Mouse (Mus musculus): ENCODE data around the gene Fam71d.

Fam71d gene

GRCm38 (mm10) chr12:78691325-78691724, at the start of gene Fam71d:
Gene Fam71d (plus strand): TSS chr12:78691535.
- in situ Hi-C loops (cut with MboI, MseI) = no loop called here

- in situ Hi-C loops (cut with MboI, MseI) = no loop called here
These were observed 47.6 kb upstream of the Fam71d start for GRCm38 (mm10) chr12:78643691-78644090.

- in situ Hi-C loops (cut with MboI, MseI) = no loop called here
These were observed 46.1 kb upstream of the Fam71d start for GRCm38 (mm10) chr12:78645282-78645681.

GRCm38 (mm10) chr12:78659718-78660304, 31.5 kb upstream of the Fam71d start:
- in situ Hi-C loops (cut with MboI, MseI) = no loop called here

- in situ Hi-C loops (cut with MboI, MseI) = loop anchor here (5.0 kb wide), 1 partner anchor 49 kb away; no protein-coding TSS in a partner anchor
These were observed 13.1 kb upstream of the Fam71d start for GRCm38 (mm10) chr12:78678101-78678806.

- in situ Hi-C loops (cut with MboI, MseI) = loop anchor here (5.0 kb wide), 1 partner anchor 49 kb away; no protein-coding TSS in a partner anchor
These were observed 12.5 kb upstream of the Fam71d start for GRCm38 (mm10) chr12:78678807-78679189.

- in situ Hi-C loops (cut with MboI, MseI) = no loop called here
These were observed 10.3 kb upstream of the Fam71d start for GRCm38 (mm10) chr12:78681048-78681447.

GRCm38 (mm10) chr12:78682279-78682678, 9.1 kb upstream of the Fam71d start:
- in situ Hi-C loops (cut with MboI, MseI) = no loop called here

- in situ Hi-C loops (cut with MboI, MseI) = no loop called here
These were observed 5.6 kb upstream of the Fam71d start for GRCm38 (mm10) chr12:78685669-78686215.

GRCm38 (mm10) chr12:78688876-78689275, 2.5 kb upstream of the Fam71d start:
- in situ Hi-C loops (cut with MboI, MseI) = no loop called here

GRCm38 (mm10) chr12:78693281-78693680, 1.9 kb downstream of the Fam71d start:
- in situ Hi-C loops (cut with MboI, MseI) = no loop called here

GRCm38 (mm10) chr12:78717783-78718182, 26.4 kb downstream of the Fam71d start:
- in situ Hi-C loops (cut with MboI, MseI) = no loop called here

- in situ Hi-C loops (cut with MboI, MseI) = loop anchor here (5.0 kb wide), 1 partner anchor 50 kb away; no protein-coding TSS in a partner anchor
These were observed 36.4 kb downstream of the Fam71d start for GRCm38 (mm10) chr12:78727723-78728122.

GRCm38 (mm10) chr12:78739633-78740032, 48.3 kb downstream of the Fam71d start:
- in situ Hi-C loops (cut with MboI, MseI) = no loop called here

- in situ Hi-C loops (cut with MboI, MseI) = no loop called here
These were observed 49.0 kb downstream of the Fam71d start for GRCm38 (mm10) chr12:78740289-78740688.

- in situ Hi-C loops (cut with MboI, MseI) = no loop called here
These were observed 54.9 kb downstream of the Fam71d start for GRCm38 (mm10) chr12:78746226-78746625.

GRCm38 (mm10) chr12:78747406-78747805, 56.1 kb downstream of the Fam71d start:
- in situ Hi-C loops (cut with MboI, MseI) = no loop called here

GRCm38 (mm10) chr12:78748113-78748512, 56.8 kb downstream of the Fam71d start:
- in situ Hi-C loops (cut with MboI, MseI) = no loop called here

GRCm38 (mm10) chr12:78748557-78749377, 57.4 kb downstream of the Fam71d start, which contains the start of gene Mpp5:
Gene Mpp5 (plus strand): TSS chr12:78748907.
- in situ Hi-C loops (cut with MboI, MseI) = no loop called here

GRCm38 (mm10) chr12:78749378-78749801, 58.1 kb downstream of the Fam71d start:
- in situ Hi-C loops (cut with MboI, MseI) = no loop called here

- in situ Hi-C loops (cut with MboI, MseI) = no loop called here
These were observed 70.6 kb downstream of the Fam71d start for GRCm38 (mm10) chr12:78761979-78762378.
